Mouse (Mus musculus): Measurements from ENCODE around the gene Lclat1.
"Not testable (repeated sequence)": the region's sequence is repeated elsewhere in the genome, so short reads cannot be mapped to it uniquely, and the experiment has no call there.

The Lclat1 gene

GRCm38 (mm10) chr17:73241085-73241848, 133.5 kb downstream of the Lclat1 start:
- DNase-seq (ENCODE audit: inconsistent ontology term), result no peak

- DNase-seq (ENCODE audit: inconsistent ontology term), result no peak
These were observed 135.9 kb downstream of the Lclat1 start for GRCm38 (mm10) chr17:73243676-73244075.

GRCm38 (mm10) chr17:73244596-73244995, 136.8 kb downstream of the Lclat1 start:
- DNase-seq (ENCODE audit: inconsistent ontology term), result no peak

GRCm38 (mm10) chr17:73245089-73245684, 137.4 kb downstream of the Lclat1 start:
- no peak for DNase-seq (ENCODE audit: inconsistent ontology term)

- DNase-seq (ENCODE audit: inconsistent ontology term), result no peak
These were observed 138.3 kb downstream of the Lclat1 start for GRCm38 (mm10) chr17:73246036-73246435.

GRCm38 (mm10) chr17:73246926-73247325, 139.1 kb downstream of the Lclat1 start:
- no peak for DNase-seq (ENCODE audit: inconsistent ontology term)

GRCm38 (mm10) chr17:73247758-73248157, 140.0 kb downstream of the Lclat1 start:
- DNase-seq (ENCODE audit: inconsistent ontology term), result no peak

GRCm38 (mm10) chr17:73250488-73251141, 142.8 kb downstream of the Lclat1 start:
- DNase-seq (ENCODE audit: inconsistent ontology term), result peak; percentile 32

GRCm38 (mm10) chr17:73251142-73251502, 143.3 kb downstream of the Lclat1 start:
- DNase-seq (ENCODE audit: inconsistent ontology term), result peak; percentile 51

- peak; percentile 45 for DNase-seq (ENCODE audit: inconsistent ontology term)
These were observed 144.2 kb downstream of the Lclat1 start for GRCm38 (mm10) chr17:73251812-73252608.

GRCm38 (mm10) chr17:73253291-73253969, 145.6 kb downstream of the Lclat1 start:
- DNase-seq (ENCODE audit: inconsistent ontology term), result peak; percentile 91

- DNase-seq (ENCODE audit: inconsistent ontology term), result peak; percentile 17
These were observed 148.0 kb downstream of the Lclat1 start for GRCm38 (mm10) chr17:73255801-73256200.

- no peak for DNase-seq (ENCODE audit: inconsistent ontology term)
These were observed 150.8 kb downstream of the Lclat1 start for GRCm38 (mm10) chr17:73258620-73259019.

- DNase-seq (ENCODE audit: inconsistent ontology term), result not testable (repeated sequence)
These were observed 151.5 kb downstream of the Lclat1 start for GRCm38 (mm10) chr17:73259258-73259657.

- DNase-seq (ENCODE audit: inconsistent ontology term), result no peak
These were observed 154.8 kb downstream of the Lclat1 start for GRCm38 (mm10) chr17:73262558-73262957.

GRCm38 (mm10) chr17:73263077-73263501, 155.3 kb downstream of the Lclat1 start:
- DNase-seq (ENCODE audit: inconsistent ontology term), result peak; percentile 93

GRCm38 (mm10) chr17:73270871-73271796, 163.3 kb downstream of the Lclat1 start:
- DNase-seq (ENCODE audit: inconsistent ontology term), result no peak

GRCm38 (mm10) chr17:73271797-73272600, 164.2 kb downstream of the Lclat1 start:
- no peak for DNase-seq (ENCODE audit: inconsistent ontology term)

- no peak for DNase-seq (ENCODE audit: inconsistent ontology term)
These were observed 166.0 kb downstream of the Lclat1 start for GRCm38 (mm10) chr17:73273809-73274208.

Measured in Muller cell, postnatal 12 days (primary cell).